Mouse (Mus musculus): ENCODE measurements around the gene Stard13. TPM values are rescaled to one million over a fixed set of nuclear protein-coding genes. Genes with fewer than 3 reads are reported as not detected.

Stard13 gene
- total RNA-seq, 2 experiments from 2014 or later = 18.4 to 22.4 TPM

DNA sequence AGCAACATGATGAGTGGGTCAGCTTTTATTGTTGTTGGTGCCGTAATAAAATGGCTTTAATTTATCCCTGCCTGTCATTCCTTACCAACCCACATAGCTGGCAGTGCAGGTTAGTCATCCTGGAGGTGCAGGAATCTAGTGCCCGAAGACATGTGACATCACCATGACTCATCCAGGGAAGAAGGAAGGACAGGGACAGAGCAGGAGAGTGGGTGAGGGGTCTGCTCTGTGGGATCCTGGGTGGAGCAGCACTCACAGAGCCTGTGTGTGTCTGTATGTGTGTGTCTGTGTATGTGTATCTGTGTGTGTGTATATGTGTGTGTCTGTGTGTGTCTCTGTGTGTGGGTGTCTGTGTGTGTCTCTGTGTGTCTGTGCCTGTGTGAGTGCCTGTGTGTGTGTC, 237.1 kb downstream of the Stard13 start:
- DNase-seq (ENCODE audit: low spot score) = no peak
- intact Hi-C loops (cut with DNase I) = no loop called here

DNA sequence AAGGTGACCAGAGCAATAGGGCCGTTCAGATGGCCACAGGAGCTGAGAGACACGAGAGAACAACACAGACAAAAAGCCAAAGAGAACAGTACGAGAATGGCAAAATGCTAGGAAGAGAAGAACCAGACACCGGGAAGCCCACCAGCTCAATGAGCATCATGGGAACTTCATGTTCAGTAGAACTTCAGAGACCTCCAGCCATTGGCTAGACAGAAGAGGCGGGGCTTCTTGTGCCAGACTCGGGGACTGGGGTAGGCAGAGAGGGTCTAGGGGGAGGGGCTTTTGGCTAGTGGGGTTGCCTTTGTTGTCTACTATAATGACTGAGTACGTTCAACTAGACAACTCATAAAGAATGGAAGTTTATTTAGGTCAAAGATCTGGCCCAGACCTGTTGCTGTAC, 239.5 kb downstream of the Stard13 start:
- DNase-seq (ENCODE audit: low spot score) = no peak
- intact Hi-C loops (cut with DNase I) = no loop called here

Other genes starting within 250 kb of the Stard13 start
- 1 to 10 TPM; 4.9 to 6.9 TPM for gene Gm42906, start 194.3 kb upstream of the Stard13 start, total RNA-seq (2021)

Measured in heart, postnatal 25 days (tissue).